Mouse (Mus musculus) megakaryocyte, embryonic 14.5 days (primary cell): Measurements from ENCODE around the gene Enah.

Experiments used
- FLI1 ChIP-seq: IDR thresholded peaks from 2 replicates; pipeline ENCODE4 v1.6.1; 2012; ENCODE audit warnings: low read length, inconsistent platforms, mixed read lengths
- GATA1 ChIP-seq: IDR thresholded peaks from 3 replicates; pipeline ENCODE4 v1.6.1; 2012; ENCODE audit warnings: mixed read lengths, low read length, inconsistent platforms, borderline replicate concordance

DNA sequence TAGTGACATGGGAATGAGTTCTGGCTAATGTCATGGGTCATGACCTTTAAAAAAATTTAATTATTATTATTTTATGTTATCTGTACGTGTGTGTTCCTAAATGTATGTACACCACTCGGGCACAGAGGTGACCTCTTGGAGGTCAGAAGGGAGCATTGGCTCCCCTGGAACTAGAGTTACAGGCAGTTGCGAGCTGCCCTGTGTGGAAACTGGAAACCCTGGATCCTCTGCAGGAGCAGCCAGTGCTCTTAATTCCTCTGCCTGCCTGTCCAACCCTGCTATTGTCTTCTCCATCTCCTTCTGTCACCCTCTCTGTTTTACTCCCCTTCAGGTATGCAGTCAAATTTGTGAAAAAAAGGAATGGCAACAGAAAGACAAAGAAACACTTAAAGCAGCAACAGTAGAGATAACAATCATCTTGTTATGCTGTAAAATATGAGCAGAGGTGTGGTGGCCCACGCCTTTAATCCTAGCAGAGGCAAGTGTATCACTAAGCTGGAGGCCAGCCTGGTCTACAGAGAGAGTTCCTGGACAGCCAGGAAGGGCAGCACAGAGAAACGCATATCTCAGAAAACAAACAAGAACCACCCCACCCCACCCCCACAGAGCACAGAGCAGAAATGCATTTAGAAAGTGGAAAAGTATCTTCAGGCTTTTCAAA lies 10.3 kb upstream of the Enah start:
- TF ChIP-seq GATA1 (no peak), FLI1 (no peak)
